10 mouse cellular contexts compared by ENCODE assay signal in the genomic region with DNA sequence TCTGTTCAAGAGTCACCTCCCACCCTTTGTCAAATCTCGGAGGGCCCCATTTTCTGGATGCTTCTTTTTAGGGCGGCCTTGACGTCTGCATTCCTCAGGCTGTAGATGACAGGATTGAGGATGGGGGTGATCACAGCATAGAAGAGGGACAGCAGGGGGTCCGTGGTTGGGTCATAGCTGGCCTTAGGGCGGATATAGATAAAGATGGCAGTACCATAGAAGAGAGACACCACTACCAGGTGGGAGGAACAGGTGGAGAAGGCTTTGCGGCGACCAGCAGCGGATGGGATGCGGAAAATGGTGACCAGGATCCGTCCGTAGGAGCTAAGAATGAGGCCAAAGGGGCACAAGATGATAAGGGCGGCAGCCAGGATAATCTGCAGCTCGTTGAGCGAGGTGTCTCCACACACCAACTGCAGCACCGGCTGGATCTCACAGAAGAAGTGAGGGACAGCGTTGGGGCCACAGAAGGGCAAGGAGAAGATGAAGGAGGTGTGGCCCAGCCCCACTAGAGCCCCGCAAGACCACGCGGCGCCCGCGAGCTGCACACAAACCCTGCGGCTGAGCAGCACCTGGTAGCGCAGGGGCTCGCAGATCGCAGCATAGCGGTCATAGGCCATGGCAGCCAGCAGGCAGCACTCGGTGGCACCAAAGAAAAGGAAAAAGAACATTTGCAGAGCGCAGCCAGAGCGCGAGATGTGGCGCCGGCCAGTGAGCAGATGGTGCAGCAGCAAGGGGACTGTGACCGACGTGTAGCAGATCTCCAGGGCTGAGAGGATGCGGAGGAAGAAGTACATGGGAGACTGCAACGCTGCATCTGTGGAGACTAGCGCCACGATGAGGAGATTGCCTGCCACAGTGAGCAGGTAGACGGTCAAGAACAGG. TPM values are rescaled to one million over a fixed set of nuclear protein-coding genes. Genes with fewer than 3 reads are reported as not detected.
DNase-seq lines count a peak whose midpoint lies in the region; ATAC-seq and TF ChIP-seq lines count a peak whose summit lies in the region.
"Had no signal": no experiment of that assay in that cellular context is flagged by ENCODE, and none has a peak within 500 bp of the region (broad histone marks: within the 10 kb centered on the region; RNA-seq: fewer than 3 reads in every experiment).

No protein-coding gene starts in this region.

- H3K9me3 ChIP-seq in heart, embryonic 11.5 days (replicated peaks; ENCODE audit: control insufficient read depth, low read length): no peaks in the 10 kb centered on the region
- H3K9me3 ChIP-seq in forebrain, embryonic 16.5 days (ENCODE audit: control insufficient read depth, low read length): no peaks in the 10 kb centered on the region
- no peaks in the 10 kb centered on the region for H3K9me3 ChIP-seq in midbrain, embryonic 12.5 days

- no peak for DNase-seq in heart, adult 2 months
- peak; percentile 40 for DNase-seq in WW6 (ENCODE audit: low read depth, low spot score)
- no peak for DNase-seq in gastrocnemius, postnatal 10 days
- no peak for DNase-seq in spleen, postnatal 10 days (ENCODE audit: low spot score in 2 of 2)
- no peak for DNase-seq in spleen, adult 12 weeks (ENCODE audit: low spot score)

- peak overlapping the region; percentile 25; the same call in 1 of the 2 replicates for H3K4me3 ChIP-seq in heart, embryonic 11.5 days (ENCODE audit: low read depth, low read length)
- H3K4me3 ChIP-seq in heart, adult 2 months: no peak overlapping the region
- H3K4me3 ChIP-seq in forebrain, embryonic 16.5 days (replicated peaks; ENCODE audit: low read length): peak overlapping the region; percentile 40
- H3K4me3 ChIP-seq in midbrain, embryonic 12.5 days: peak overlapping the region; percentile 36
- H3K4me3 ChIP-seq: myocyte had no signal

- TF ChIP-seq EP300 in heart, adult 2 months (IDR thresholded peaks at IDR 0.05; ENCODE audit: insufficient read depth, low read depth, low read length): no peak

- 13% methylated on average over 40 of the region's 40 CpGs for WGBS in heart, embryonic 11.5 days (ENCODE audit: insufficient replicate concordance)
- 15% methylated on average over 40 of the region's 40 CpGs for WGBS in heart, adult 2 months
- 20% methylated on average over 40 of the region's 40 CpGs for WGBS in forebrain, embryonic 16.5 days
- WGBS in midbrain, embryonic 12.5 days: 23% methylated on average over 40 of the region's 40 CpGs

- ATAC-seq in heart, embryonic 11.5 days (replicated peaks; ENCODE audit: insufficient number of reproducible peaks, low FRiP score, low TSS enrichment): no peak
- ATAC-seq in forebrain, embryonic 16.5 days: peak; percentile 64
- ATAC-seq in midbrain, embryonic 12.5 days (ENCODE audit: low FRiP score, low read depth): peak; percentile 62

- no peak for TF ChIP-seq CTCF in heart, adult 2 months (IDR thresholded peaks at IDR 0.05)

- no peaks in the 10 kb centered on the region for H3K4me1 ChIP-seq in heart, embryonic 11.5 days (ENCODE audit: control insufficient read depth, insufficient read depth, low read length)
- H3K4me1 ChIP-seq in heart, adult 2 months (ENCODE audit: control insufficient read depth, insufficient read depth, low read length): no peaks in the 10 kb centered on the region
- H3K4me1 ChIP-seq in forebrain, embryonic 16.5 days (replicated peaks; ENCODE audit: control insufficient read depth, insufficient read depth, low read length): peaks cover 5% of the 10 kb centered on the region
- H3K4me1 ChIP-seq in midbrain, embryonic 12.5 days: peaks cover 7% of the 10 kb centered on the region; the same call in 1 of the 2 replicates

- no peaks in the 10 kb centered on the region for H3K79me2 ChIP-seq in heart, adult 2 months (replicated peaks; ENCODE audit: control insufficient read depth, insufficient read depth, low read length)

- H3K27me3 ChIP-seq in heart, embryonic 11.5 days (ENCODE audit: control insufficient read depth, insufficient read depth, low read length): peaks cover 17% of the 10 kb centered on the region
- peaks cover 6% of the 10 kb centered on the region for H3K27me3 ChIP-seq in heart, adult 2 months (ENCODE audit: control insufficient read depth, insufficient read depth, low read length)
- no peaks in the 10 kb centered on the region; the same call in 1 of the 2 replicates for H3K27me3 ChIP-seq in forebrain, embryonic 16.5 days (replicated peaks; ENCODE audit: control insufficient read depth, insufficient read depth, low read length)
- peaks cover 17% of the 10 kb centered on the region for H3K27me3 ChIP-seq in midbrain, embryonic 12.5 days

- H3K4me2 ChIP-seq in heart, embryonic 11.5 days: peak overlapping the region; percentile 66
- H3K4me2 ChIP-seq in forebrain, embryonic 16.5 days (ENCODE audit: low read length): peak overlapping the region; percentile 60
- H3K4me2 ChIP-seq in midbrain, embryonic 12.5 days (replicated peaks): peak overlapping the region; percentile 52

- TF ChIP-seq POLR2A in heart, adult 2 months (IDR thresholded peaks at IDR 0.05; ENCODE audit: insufficient read depth, low read depth, low read length): no peak

- no peaks in the 10 kb centered on the region for H3K36me3 ChIP-seq in heart, embryonic 11.5 days (ENCODE audit: control insufficient read depth, insufficient read depth, low read length)
- no peaks in the 10 kb centered on the region for H3K36me3 ChIP-seq in heart, adult 2 months (ENCODE audit: control insufficient read depth, insufficient read depth, low read length)
- H3K36me3 ChIP-seq in forebrain, embryonic 16.5 days (ENCODE audit: control insufficient read depth, insufficient read depth): no peaks in the 10 kb centered on the region
- no peaks in the 10 kb centered on the region for H3K36me3 ChIP-seq in midbrain, embryonic 12.5 days

- H3K9ac ChIP-seq in heart, embryonic 11.5 days (ENCODE audit: low read depth, low read length): no peak overlapping the region
- no peak overlapping the region for H3K9ac ChIP-seq in heart, adult 2 months (ENCODE audit: low read depth, low read length)
- H3K9ac ChIP-seq in forebrain, embryonic 16.5 days (replicated peaks; ENCODE audit: low read depth, low read length): peak overlapping the region; percentile 55
- peak overlapping the region; percentile 37 for H3K9ac ChIP-seq in midbrain, embryonic 12.5 days (replicated peaks)

- intact Hi-C loops in heart, adult 2 months (cut with DNase I): no loop called here

- H3K27ac ChIP-seq in heart, embryonic 11.5 days (ENCODE audit: low read depth, low read length): no peak overlapping the region
- no peak overlapping the region for H3K27ac ChIP-seq in heart, adult 2 months
- H3K27ac ChIP-seq in forebrain, embryonic 16.5 days (ENCODE audit: low read length): no peak overlapping the region
- no peak overlapping the region for H3K27ac ChIP-seq in midbrain, embryonic 12.5 days (replicated peaks)

RNA-seq across cellular contexts. Expression of a gene that starts 1.8 kb away (rescaled TPM):
- polyA plus RNA-seq in heart, embryonic 11.5 days (2014; fragmentation: Nextera tagmentation; extraction: Ambion mirVana): not detected in 2 replicates
- not detected for total RNA-seq in heart, adult 2 months (2021)
- not detected in 2 replicates for polyA plus RNA-seq in heart, adult 2 months (2012; rRNA removed)
- not detected in 2 replicates for polyA plus RNA-seq in forebrain, embryonic 16.5 days (2015; fragmentation: Nextera tagmentation; extraction: Ambion mirVana)
- not detected in 2 replicates for polyA plus RNA-seq in midbrain, embryonic 12.5 days (2016; fragmentation: Nextera tagmentation; extraction: Ambion mirVana)
- not detected for total RNA-seq in gastrocnemius, postnatal 10 days (2021)
- total RNA-seq: CH12.LX had no signal
- polyA plus RNA-seq: myocyte had no signal

RNA-seq across cellular contexts. Expression of a gene that starts 8.8 kb away (rescaled TPM):
- not detected in 2 replicates for polyA plus RNA-seq in heart, embryonic 11.5 days (2014; fragmentation: Nextera tagmentation; extraction: Ambion mirVana)
- total RNA-seq in heart, adult 2 months (2021): not detected
- polyA plus RNA-seq in heart, adult 2 months (2012; rRNA removed): not detected in 2 replicates
- polyA plus RNA-seq in forebrain, embryonic 16.5 days (2015; fragmentation: Nextera tagmentation; extraction: Ambion mirVana): not detected in 2 replicates
- polyA plus RNA-seq in midbrain, embryonic 12.5 days (2016; fragmentation: Nextera tagmentation; extraction: Ambion mirVana): not detected in 2 replicates
- not detected for total RNA-seq in gastrocnemius, postnatal 10 days (2021)
- total RNA-seq: CH12.LX had no signal
- polyA plus RNA-seq: myocyte had no signal

RNA-seq across cellular contexts. Expression of a gene that starts 10.3 kb away (rescaled TPM):
- polyA plus RNA-seq in heart, embryonic 11.5 days (2014; fragmentation: Nextera tagmentation; extraction: Ambion mirVana): not detected in 2 replicates
- total RNA-seq in heart, adult 2 months (2021): not detected
- not detected in 2 replicates for polyA plus RNA-seq in heart, adult 2 months (2012; rRNA removed)
- polyA plus RNA-seq in forebrain, embryonic 16.5 days (2015; fragmentation: Nextera tagmentation; extraction: Ambion mirVana): not detected in 2 replicates
- polyA plus RNA-seq in midbrain, embryonic 12.5 days (2016; fragmentation: Nextera tagmentation; extraction: Ambion mirVana): not detected in 2 replicates
- not detected for total RNA-seq in gastrocnemius, postnatal 10 days (2021)
- total RNA-seq: CH12.LX had no signal
- polyA plus RNA-seq: myocyte had no signal

RNA-seq across cellular contexts. Expression of a gene that starts 17.4 kb away (rescaled TPM):
- polyA plus RNA-seq in heart, embryonic 11.5 days (2014; fragmentation: Nextera tagmentation; extraction: Ambion mirVana): not detected in 2 replicates
- total RNA-seq in heart, adult 2 months (2021): not detected
- polyA plus RNA-seq in heart, adult 2 months (2012; rRNA removed): 0.12 TPM in 1 of 2 replicates, not detected in the other
- not detected in 2 replicates for polyA plus RNA-seq in forebrain, embryonic 16.5 days (2015; fragmentation: Nextera tagmentation; extraction: Ambion mirVana)
- polyA plus RNA-seq in midbrain, embryonic 12.5 days (2016; fragmentation: Nextera tagmentation; extraction: Ambion mirVana): not detected in 2 replicates
- total RNA-seq in gastrocnemius, postnatal 10 days (2021): not detected
- polyA plus RNA-seq: myocyte had no signal

RNA-seq across cellular contexts. Expression of a gene that starts 26.0 kb away (rescaled TPM):
- polyA plus RNA-seq in heart, embryonic 11.5 days (2014; fragmentation: Nextera tagmentation; extraction: Ambion mirVana): not detected in 2 replicates
- not detected for total RNA-seq in heart, adult 2 months (2021)
- not detected in 2 replicates for polyA plus RNA-seq in heart, adult 2 months (2012; rRNA removed)
- not detected in 2 replicates for polyA plus RNA-seq in forebrain, embryonic 16.5 days (2015; fragmentation: Nextera tagmentation; extraction: Ambion mirVana)
- polyA plus RNA-seq in midbrain, embryonic 12.5 days (2016; fragmentation: Nextera tagmentation; extraction: Ambion mirVana): not detected in 2 replicates
- total RNA-seq in gastrocnemius, postnatal 10 days (2021): not detected
- total RNA-seq: CH12.LX had no signal
- polyA plus RNA-seq: myocyte had no signal

Comparison
In these comparisons a context has a peak if more than half of its experiments do, and no peak if none do; other contexts are left out.
1. H3K9ac ChIP-seq: peak in forebrain, embryonic 16.5 days (single experiment) and midbrain, embryonic 12.5 days (single experiment); none in heart, embryonic 11.5 days (single experiment) and heart, adult 2 months (single experiment).
2. Peak in every context shown above with its lines, with median percentiles within 50 percentile points of each other: H3K4me2 ChIP-seq.